Mouse (Mus musculus) myocyte (in vitro differentiated cells): ENCODE data around the gene Zfp740. TPM values are rescaled to one million over a fixed set of nuclear protein-coding genes. Genes with fewer than 3 reads are reported as not detected.

ENCODE experiments used
- H3K27me3 ChIP-seq: one replicate; pipeline ENCODE4 v1.6.1; 2011; ENCODE audit not compliant: control insufficient read depth, insufficient read depth, insufficient read length
- H3K36me3 ChIP-seq: one replicate; pipeline ENCODE4 v1.6.1; 2011; ENCODE audit not compliant: control insufficient read depth, insufficient read depth
- H3K4me2 ChIP-seq: one replicate; pipeline ENCODE4 v1.6.1; 2011; ENCODE audit warnings: low read depth, control low read depth
- H3K4me3 ChIP-seq: one replicate; pipeline ENCODE4 v1.5.1; 2011; ENCODE audit warnings: mild to moderate bottlenecking, control low read depth, moderate library complexity
- H3K79me2 ChIP-seq: one replicate; pipeline ENCODE4 v1.6.1; 2011; ENCODE audit not compliant: control insufficient read depth, insufficient read depth
- H3ac ChIP-seq: one replicate; pipeline ENCODE4 v1.6.1; 2011; ENCODE audit not compliant: control insufficient read depth, insufficient read length
- CEBPB ChIP-seq: IDR thresholded peaks from 2 replicates; pipeline ENCODE4 v1.6.1; 2011; ENCODE audit warnings: mild to moderate bottlenecking, moderate library complexity; ENCODE audit not compliant: poor library complexity, insufficient read depth, severe bottlenecking
- E2F4 ChIP-seq: IDR thresholded peaks from one replicate; pipeline ENCODE4 v1.6.1; 2011; ENCODE audit warnings: mild to moderate bottlenecking, control low read depth, moderate library complexity; ENCODE audit not compliant: insufficient read depth
- MAX ChIP-seq: IDR thresholded peaks from one replicate; pipeline ENCODE4 v1.6.1; 2011; ENCODE audit warnings: low read depth, mild to moderate bottlenecking, control low read depth
- MYOD1 ChIP-seq, 3 experiments: IDR thresholded peaks; one replicate each; pipeline ENCODE4 v1.6.1; 2011; ENCODE audit warnings: control low read depth in 2 of 3, low read depth in 2 of 3, mild to moderate bottlenecking in 2 of 3, moderate library complexity in 1 of 3; ENCODE audit not compliant: insufficient read length in 2 of 3, control insufficient read depth in 1 of 3
- MYOG ChIP-seq, 3 experiments: IDR thresholded peaks; one replicate each; pipeline ENCODE4 v1.6.1; 2011; ENCODE audit warnings: control low read depth in 2 of 3, low read depth in 2 of 3, mild to moderate bottlenecking in 2 of 3; ENCODE audit not compliant: insufficient read length in 2 of 3, control insufficient read depth in 1 of 3, insufficient read depth in 1 of 3
- POLR2A ChIP-seq: IDR thresholded peaks from one replicate; pipeline ENCODE4 v1.6.1; 2011; ENCODE audit warnings: low read depth, mild to moderate bottlenecking, control low read depth, moderate library complexity; ENCODE audit not compliant: insufficient read length
- POLR2AphosphoS2 ChIP-seq: IDR thresholded peaks from one replicate; pipeline ENCODE4 v1.6.1; 2011; ENCODE audit warnings: low read depth, control low read depth; ENCODE audit not compliant: insufficient read length
- REST ChIP-seq: IDR thresholded peaks from one replicate; pipeline ENCODE4 v1.6.1; 2011; ENCODE audit warnings: mild to moderate bottlenecking, control low read depth, moderate library complexity; ENCODE audit not compliant: insufficient read depth, insufficient read length
- SRF ChIP-seq: IDR thresholded peaks from one replicate; pipeline ENCODE4 v1.6.1; 2011; ENCODE audit warnings: low read depth; ENCODE audit not compliant: control insufficient read depth, insufficient read length
- TCF12 ChIP-seq: IDR thresholded peaks from one replicate; pipeline ENCODE4 v1.6.1; 2011; ENCODE audit warnings: mild to moderate bottlenecking, control low read depth; ENCODE audit not compliant: poor library complexity, insufficient read depth, severe bottlenecking
- TCF3 ChIP-seq: IDR thresholded peaks from one replicate; pipeline ENCODE4 v1.6.1; 2011; ENCODE audit warnings: low read depth, control low read depth; ENCODE audit not compliant: insufficient read length
- USF1 ChIP-seq: IDR thresholded peaks from one replicate; pipeline ENCODE4 v1.6.1; 2011; ENCODE audit warnings: low read depth, mild to moderate bottlenecking, control low read depth, moderate library complexity
- polyA plus RNA-seq: library from polyadenylated mRNA; unstranded; fragments of >200 nt; fragmentation: generic; extraction: Trizol; gene quantifications from one replicate; pipeline ENCODE4 v1.2.1, GENCODE M21; 2012; ENCODE audit warnings: missing spikeins

Gene Zfp740
- polyA plus RNA-seq, 1 experiment = 42.3 TPM

DNA sequence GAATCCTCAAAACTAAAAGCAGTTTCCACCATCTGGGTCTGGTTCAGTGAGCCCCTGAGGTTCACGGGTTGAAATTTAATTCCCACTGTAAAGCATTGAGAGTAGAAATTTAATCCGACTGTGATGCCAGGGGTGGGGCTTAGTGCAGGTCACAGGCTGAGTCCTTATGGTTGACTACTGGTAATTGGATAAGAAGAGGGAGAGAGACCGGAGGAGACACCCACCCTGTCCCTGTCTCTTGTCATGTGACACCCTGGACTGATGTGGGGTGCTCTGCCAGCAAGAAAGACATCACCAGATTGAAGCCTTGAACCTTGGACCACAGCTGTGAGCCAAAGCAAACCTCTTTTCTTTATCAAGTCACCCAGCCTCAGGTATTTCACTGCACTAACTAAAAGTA, 20.0 kb upstream of the Zfp740 start:
- TF ChIP-seq CEBPB = no peak
- no peak for TF ChIP-seq SRF
- TF ChIP-seq POLR2A = no peak
- no peak for TF ChIP-seq TCF3
- TF ChIP-seq REST = no peak
- TF ChIP-seq USF1 = no peak
- no peak for TF ChIP-seq TCF12
- no peak for TF ChIP-seq E2F4
- TF ChIP-seq MYOD1 (IDR thresholded peaks at IDR 0.05; ENCODE audit: control insufficient read depth in 1 of 3, insufficient read length in 2 of 3, low read depth in 2 of 3) = no peak
- TF ChIP-seq MYOG (IDR thresholded peaks at IDR 0.05; ENCODE audit: control insufficient read depth in 1 of 3, insufficient read depth in 1 of 3, insufficient read length in 2 of 3, low read depth in 2 of 3) = no peak
- TF ChIP-seq POLR2AphosphoS2 = no peak
- TF ChIP-seq MAX = no peak
- no peak overlapping the region for H3K4me3 ChIP-seq
- no peak overlapping the region for H3K4me2 ChIP-seq
- no peaks in the 10 kb centered on the region for H3K79me2 ChIP-seq
- H3K27me3 ChIP-seq = no peaks in the 10 kb centered on the region
- H3K36me3 ChIP-seq = no peaks in the 10 kb centered on the region
- H3ac ChIP-seq = no peak overlapping the region

DNA sequence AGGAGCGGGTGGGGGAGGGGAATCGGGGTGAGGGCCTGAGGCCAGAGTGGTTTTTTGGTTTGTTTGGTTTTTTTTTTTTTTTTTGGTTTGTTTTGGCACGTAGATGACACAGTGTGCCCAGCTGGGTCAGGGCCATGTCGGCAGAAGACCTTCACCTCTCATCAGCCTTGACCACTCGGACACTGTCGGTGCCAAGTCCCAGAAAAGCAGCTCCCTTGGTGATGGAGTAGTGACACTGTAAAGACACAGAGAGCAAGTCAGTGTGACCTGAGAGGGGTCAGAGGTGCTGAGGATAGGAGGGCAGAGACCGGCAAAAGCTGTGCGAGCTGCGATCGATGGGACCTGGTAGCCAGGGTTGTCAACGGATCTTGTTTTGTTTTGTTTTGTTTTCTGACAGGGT, 16.8 kb upstream of the Zfp740 start:
- TF ChIP-seq REST = no peak
- TF ChIP-seq MAX = no peak
- no peak for TF ChIP-seq MYOD1 (IDR thresholded peaks at IDR 0.05; ENCODE audit: control insufficient read depth in 1 of 3, insufficient read length in 2 of 3, low read depth in 2 of 3)
- TF ChIP-seq TCF12 = no peak
- no peak for TF ChIP-seq MYOG (IDR thresholded peaks at IDR 0.05; ENCODE audit: control insufficient read depth in 1 of 3, insufficient read depth in 1 of 3, insufficient read length in 2 of 3, low read depth in 2 of 3)
- no peak for TF ChIP-seq USF1
- Histone ChIP-seq H3K4me2 (no peak overlapping the region), H3K27me3 (no peaks in the 10 kb centered on the region), H3ac (no peak overlapping the region), H3K36me3 (no peaks in the 10 kb centered on the region), H3K4me3 (no peak overlapping the region), H3K79me2 (no peaks in the 10 kb centered on the region)

GRCm38 (mm10) chr15:102188096-102188495, 15.0 kb upstream of the Zfp740 start:
- Histone ChIP-seq H3ac (no peak overlapping the region), H3K79me2 (no peaks in the 10 kb centered on the region), H3K27me3 (no peaks in the 10 kb centered on the region), H3K4me3 (no peak overlapping the region), H3K4me2 (no peak overlapping the region), H3K36me3 (no peaks in the 10 kb centered on the region)
- TF ChIP-seq SRF (no peak), MAX (no peak), TCF12 (no peak), REST (no peak)

- no peaks in the 10 kb centered on the region for H3K79me2 ChIP-seq
- no peak overlapping the region for H3K4me3 ChIP-seq
- no peak overlapping the region for H3ac ChIP-seq
- no peak overlapping the region for H3K4me2 ChIP-seq
- TF ChIP-seq TCF12 = no peak
- no peak for TF ChIP-seq CEBPB
- no peak for TF ChIP-seq USF1
- no peak for TF ChIP-seq SRF
- no peak for TF ChIP-seq MAX
- TF ChIP-seq TCF3 = no peak
- TF ChIP-seq MYOG (IDR thresholded peaks at IDR 0.05; ENCODE audit: control insufficient read depth in 1 of 3, insufficient read depth in 1 of 3, insufficient read length in 2 of 3, low read depth in 2 of 3) = no peak
- TF ChIP-seq POLR2AphosphoS2 = no peak
- TF ChIP-seq POLR2A = no peak
- TF ChIP-seq REST = no peak
- no peak for TF ChIP-seq MYOD1 (IDR thresholded peaks at IDR 0.05; ENCODE audit: control insufficient read depth in 1 of 3, insufficient read length in 2 of 3, low read depth in 2 of 3)
- H3K36me3 ChIP-seq = no peaks in the 10 kb centered on the region
- H3K27me3 ChIP-seq = no peaks in the 10 kb centered on the region
These were observed 14.2 kb upstream of the Zfp740 start for GRCm38 (mm10) chr15:102188883-102189282.

GRCm38 (mm10) chr15:102191699-102192098, 11.3 kb upstream of the Zfp740 start:
- Histone ChIP-seq H3K36me3 (no peaks in the 10 kb centered on the region), H3ac (no peak overlapping the region), H3K79me2 (no peaks in the 10 kb centered on the region), H3K27me3 (no peaks in the 10 kb centered on the region), H3K4me3 (no peak overlapping the region), H3K4me2 (no peak overlapping the region)
- TF ChIP-seq MYOG (IDR thresholded peaks at IDR 0.05; ENCODE audit: control insufficient read depth in 1 of 3, insufficient read depth in 1 of 3, insufficient read length in 2 of 3, low read depth in 2 of 3) = no peak
- no peak for TF ChIP-seq TCF12
- no peak for TF ChIP-seq POLR2AphosphoS2
- no peak for TF ChIP-seq E2F4
- TF ChIP-seq USF1 = no peak
- no peak for TF ChIP-seq SRF
- no peak for TF ChIP-seq MAX
- no peak for TF ChIP-seq TCF3
